Mouse (Mus musculus) ES-CJ7 (cell line): ENCODE results near the gene Cts3.
"Not testable (repeated sequence)": the region's sequence is repeated elsewhere in the genome, so short reads cannot be mapped to it uniquely, and the experiment has no call there.

Experiments used
- DNase-seq: peaks from one replicate; pipeline ENCODE4 v3.0.0; 2011; ENCODE audit warnings: low read depth, low spot score

Cts3 gene

DNA sequence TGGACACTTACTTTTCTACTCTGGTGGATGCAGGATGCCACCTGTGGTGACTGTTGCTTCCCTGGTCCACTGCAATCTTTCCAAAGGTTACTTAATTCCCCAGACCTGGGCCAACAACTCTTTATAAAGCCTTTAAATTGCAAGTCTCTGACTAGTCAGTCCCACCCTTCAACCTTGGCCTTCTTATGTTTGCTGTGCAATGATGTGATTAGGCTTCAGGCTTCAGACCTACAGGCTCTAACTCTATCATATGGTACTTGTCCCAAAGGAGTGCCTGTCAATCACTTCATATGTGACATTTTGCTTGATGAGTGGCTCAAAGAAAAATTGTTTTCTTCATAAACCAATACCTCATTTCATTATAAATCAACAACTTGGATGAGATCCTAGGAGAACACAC, at the start of gene Cts3:
Gene Cts3 (minus strand): TSS at position 101 of the 400 bp plus-strand sequence.
- DNase-seq: no peak

DNA sequence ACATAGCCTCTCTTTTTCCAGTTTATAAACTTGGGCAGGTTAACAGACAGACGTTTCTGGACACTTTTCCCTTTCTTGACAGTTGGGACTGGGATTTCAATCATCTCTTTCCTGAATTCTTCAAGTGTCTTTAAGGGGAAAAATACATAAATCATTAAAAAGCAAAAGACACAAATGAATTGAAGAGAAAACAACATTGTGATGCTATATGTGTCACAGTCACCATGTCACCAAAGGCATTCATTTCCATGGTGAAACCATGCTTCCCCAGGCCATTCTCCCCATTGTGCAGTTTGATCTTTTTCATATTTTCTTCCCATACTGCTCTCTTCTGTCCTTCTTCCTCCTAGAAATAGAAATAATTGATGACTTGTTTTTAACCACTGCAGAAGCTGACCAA, 1.9 kb downstream of the Cts3 start, which contains the start of gene Gm49352:
Gene Gm49352 (minus strand): TSS at position 101 of the 400 bp plus-strand sequence.
- not testable (repeated sequence) for DNase-seq

DNA sequence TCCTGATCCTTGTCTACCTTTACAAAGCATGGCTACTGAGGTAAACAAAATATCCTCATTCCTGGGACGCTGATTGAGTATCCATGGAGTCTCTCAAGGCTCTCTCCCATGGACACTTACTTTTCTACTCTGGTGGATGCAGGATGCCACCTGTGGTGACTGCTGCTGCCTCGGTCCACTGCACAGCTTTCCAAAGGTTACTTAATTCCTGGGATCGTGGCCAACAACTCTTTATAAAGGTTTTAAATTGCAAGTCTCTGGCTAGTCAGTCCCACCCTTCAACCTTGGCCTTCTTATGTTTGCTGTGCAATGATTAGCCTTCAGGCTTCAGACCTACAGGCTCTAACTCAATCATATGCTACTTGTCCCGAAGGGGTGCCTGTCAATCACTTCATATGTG, 28.3 kb downstream of the Cts3 start, which contains the start of gene Ctsm:
Gene Ctsm (minus strand): TSS at position 209 of the 400 bp plus-strand sequence.
- no peak for DNase-seq
